Mouse (Mus musculus) midbrain, embryonic 10.5 days (tissue): Measurements from ENCODE around the gene Gm17571. TPM values are rescaled to one million over a fixed set of nuclear protein-coding genes. Genes with fewer than 3 reads are reported as not detected.

ENCODE experiments used
- polyA plus RNA-seq: library from polyadenylated mRNA; unstranded; fragments of >200 nt; fragmentation: Nextera tagmentation; extraction: Ambion mirVana; gene quantifications from 2 replicates; pipeline ENCODE4 v1.2.1, GENCODE M21; 2016

Gene Gm17571
- polyA plus RNA-seq, 1 experiment from 2014 or later = not detected

Other genes starting within 250 kb of the Gm17571 start
- 7.6 and 9.1 TPM in 2 replicates for gene Jrkl, start 200.9 kb downstream of the Gm17571 start, polyA plus RNA-seq
- gene Ccdc82, start 199.8 kb downstream of the Gm17571 start, polyA plus RNA-seq = 9.1 and 11.7 TPM in 2 replicates
- gene Maml2, start 148.8 kb downstream of the Gm17571 start, polyA plus RNA-seq = 8.6 and 11.5 TPM in 2 replicates